Mouse (Mus musculus) adrenal gland, postnatal 25 days (tissue): ENCODE data around the gene Krtap1-3. TPM values are rescaled to one million over a fixed set of nuclear protein-coding genes. Genes with fewer than 3 reads are reported as not detected.
"Not testable (repeated sequence)": the region's sequence is repeated elsewhere in the genome, so short reads cannot be mapped to it uniquely, and the experiment has no call there.

ENCODE experiments used
- DNase-seq: peaks from one replicate; pipeline ENCODE4 v3.0.0; 2021; ENCODE audit warnings: mixed read lengths
- long read RNA-seq: library from polyadenylated mRNA; stranded (forward); transcript quantifications from one replicate; pipeline ENCODE4 v2.0.0, GENCODE M21; 2021
- total RNA-seq: library from RNA; stranded (reverse); gene quantifications from 2 replicates; pipeline ENCODE4 v1.2.3, GENCODE M21; 2021

Gene Krtap1-3
- not detected in 2 replicates for total RNA-seq
- long read RNA-seq: 0 reads

DNA sequence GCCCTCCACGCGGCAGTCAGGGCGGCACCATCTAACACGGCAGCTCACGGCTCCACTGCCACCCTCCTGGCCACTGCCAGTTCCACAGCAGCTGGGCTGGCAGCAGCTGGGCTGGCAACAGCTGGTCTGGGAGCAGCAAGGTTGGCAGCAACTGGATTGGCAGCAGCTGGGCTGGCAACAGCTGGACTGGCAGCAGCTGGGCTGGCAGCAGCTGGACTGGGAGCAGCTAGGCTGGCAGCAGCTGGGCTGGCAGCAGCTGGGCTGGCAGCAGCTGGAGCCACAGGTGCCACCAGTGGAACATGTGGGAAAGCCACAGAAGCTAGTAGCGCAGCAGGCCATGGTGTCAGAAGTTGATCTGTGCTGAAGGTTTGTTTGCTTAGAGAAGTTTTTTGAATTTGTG is at the start of gene Krtap1-3:
Gene Krtap1-3, minus strand, starts transcription at position 359 of the 400 bp plus-strand sequence.
- DNase-seq: no peak

DNA sequence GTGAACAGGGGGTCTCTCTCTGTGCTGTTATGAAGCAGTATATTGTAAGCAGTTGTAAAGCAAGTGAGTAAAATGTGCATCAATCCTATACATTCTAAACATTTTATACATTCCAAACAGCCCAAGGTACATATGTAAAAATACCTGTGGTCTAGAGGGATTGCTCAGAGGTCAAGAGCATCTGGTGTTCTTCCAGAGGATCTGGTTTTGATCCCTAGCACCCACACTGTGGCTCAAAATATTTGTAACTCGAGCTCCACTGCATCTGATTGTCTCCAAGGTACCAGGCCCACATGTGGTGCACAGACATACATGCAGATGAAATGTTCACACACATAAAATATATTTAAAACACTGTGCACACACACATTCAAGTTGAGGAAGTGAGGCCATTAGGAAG is 49.8 kb upstream of the Krtap1-3 start:
- DNase-seq: no peak

DNA sequence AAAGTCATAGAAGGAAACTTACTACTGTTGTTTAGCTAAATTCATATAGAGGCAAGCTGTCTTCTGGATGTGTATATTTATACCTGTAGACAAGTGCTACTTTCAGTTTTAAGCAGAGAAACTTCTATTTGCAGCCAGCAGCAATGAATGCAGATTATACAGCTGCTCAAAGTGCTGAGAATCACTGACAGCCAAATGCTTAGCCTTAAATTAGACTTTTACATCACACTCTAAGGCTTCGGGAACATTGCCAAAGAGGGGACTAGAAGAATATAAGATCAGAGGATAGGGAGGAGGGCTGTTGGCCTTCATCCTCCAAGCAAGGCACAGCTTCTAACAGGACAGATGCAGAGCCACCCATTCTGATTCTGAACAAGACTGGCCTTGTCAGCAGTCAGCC is 45.9 kb upstream of the Krtap1-3 start:
- no peak for DNase-seq

DNA sequence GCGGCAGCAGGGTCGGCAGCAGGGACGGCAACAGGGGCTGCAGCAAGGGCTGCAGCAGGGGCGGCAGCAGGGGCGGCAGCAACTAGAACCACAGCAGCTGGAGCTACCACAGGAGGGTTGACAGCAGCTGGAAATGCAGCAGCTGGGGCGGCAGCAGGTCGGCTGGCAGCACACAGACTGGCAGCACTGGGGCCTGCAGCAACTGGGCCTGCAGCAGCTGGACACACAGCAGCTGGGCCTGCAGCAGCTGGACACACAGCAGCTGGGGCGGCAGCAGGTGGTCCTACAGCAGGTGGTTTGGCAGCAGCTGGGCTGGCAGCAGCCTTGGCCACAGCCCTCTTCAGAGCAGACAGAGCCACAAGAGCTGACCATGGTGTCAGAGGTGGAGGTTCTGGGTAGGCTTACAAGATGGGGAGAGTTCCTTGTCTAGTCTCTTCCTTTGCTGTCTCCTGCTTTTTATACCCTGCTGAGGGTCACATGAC is 43.6 kb upstream of the Krtap1-3 start, which contains the start of gene Krtap4-2:
Gene Krtap4-2, minus strand, starts transcription at position 432 of the 482 bp plus-strand sequence.
- no peak for DNase-seq

DNA sequence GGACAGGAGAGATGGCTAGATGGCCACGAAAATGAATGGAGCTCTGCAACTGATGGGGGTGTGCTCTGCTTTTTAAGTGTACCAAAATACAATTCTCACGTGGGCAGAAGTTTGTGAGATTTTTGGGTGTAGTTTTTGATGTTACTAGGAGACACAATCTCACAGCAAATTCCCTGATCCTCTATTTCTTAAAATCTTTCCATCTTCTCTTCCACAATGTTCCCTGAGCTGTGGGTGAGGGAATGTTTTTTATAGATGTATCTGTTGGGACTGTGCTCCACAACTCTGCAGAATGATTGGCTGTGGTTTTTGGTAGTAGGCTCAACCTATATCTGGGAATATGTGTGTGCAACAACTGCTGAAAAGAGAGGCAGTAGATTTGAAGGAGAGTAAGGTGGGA is 42.2 kb upstream of the Krtap1-3 start:
- DNase-seq: no peak

DNA sequence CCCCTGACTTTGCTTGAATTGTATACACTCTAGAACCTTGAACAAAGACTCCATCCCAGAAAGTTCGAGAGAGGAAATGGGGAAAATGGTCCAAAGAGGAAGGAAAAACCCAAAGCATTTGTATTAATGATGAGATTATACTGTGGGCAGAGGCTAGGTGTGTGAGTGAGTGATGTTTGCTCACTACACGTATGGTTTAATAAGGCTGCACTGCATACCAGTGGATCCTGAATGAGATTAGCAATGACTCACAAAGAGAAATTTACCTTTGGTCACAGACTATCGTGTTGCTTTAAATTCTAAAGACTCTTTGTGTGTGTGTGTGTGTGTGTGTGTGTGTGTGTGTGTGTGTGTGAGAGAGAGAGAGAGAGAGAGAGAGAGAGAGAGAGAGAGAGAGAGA is 39.8 kb upstream of the Krtap1-3 start:
- no peak for DNase-seq

DNA sequence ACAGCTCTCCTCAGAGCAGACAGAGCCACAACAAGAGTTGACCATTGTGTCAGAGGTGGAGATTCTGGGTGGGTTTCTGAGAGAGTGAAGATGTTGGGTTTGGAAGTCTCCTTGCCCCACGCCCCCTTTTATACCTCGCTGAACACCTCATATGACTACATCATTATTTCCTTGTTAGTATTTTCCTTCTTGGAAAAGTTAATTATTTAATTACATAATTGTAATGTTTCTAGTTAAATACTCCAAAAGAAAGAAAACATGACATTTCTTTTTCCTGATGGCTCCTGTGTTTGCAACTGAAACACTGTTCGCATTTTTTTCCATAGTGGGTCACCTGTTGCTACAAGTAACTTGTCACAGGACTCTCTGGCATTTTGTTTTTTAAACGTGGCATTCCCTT is 37.0 kb upstream of the Krtap1-3 start, which contains the start of gene Krtap4-1:
Gene Krtap4-1, minus strand, starts transcription at position 101 of the 400 bp plus-strand sequence.
- DNase-seq: no peak

DNA sequence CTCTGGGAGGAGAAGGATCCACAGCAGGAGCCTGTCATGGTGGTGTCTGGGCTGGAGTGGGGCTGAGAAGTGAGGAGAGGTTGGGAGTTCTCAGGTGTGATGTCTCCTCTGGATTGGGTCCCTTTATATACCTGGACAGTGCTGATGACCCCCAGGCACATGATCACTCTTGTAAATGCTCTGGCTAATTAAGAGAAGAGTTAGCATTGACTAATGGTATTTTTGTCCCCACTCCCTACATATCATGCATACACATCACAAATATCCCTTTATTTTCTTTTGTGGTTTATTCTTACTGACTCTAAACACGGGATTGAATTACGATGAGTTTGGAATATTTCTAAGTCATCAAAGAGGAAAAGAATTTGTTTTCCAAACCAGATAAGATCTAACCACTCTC is 29.2 kb upstream of the Krtap1-3 start, which contains the start of gene Gm11562:
Gene Gm11562, minus strand, starts transcription at position 101 of the 400 bp plus-strand sequence.
- no peak for DNase-seq

DNA sequence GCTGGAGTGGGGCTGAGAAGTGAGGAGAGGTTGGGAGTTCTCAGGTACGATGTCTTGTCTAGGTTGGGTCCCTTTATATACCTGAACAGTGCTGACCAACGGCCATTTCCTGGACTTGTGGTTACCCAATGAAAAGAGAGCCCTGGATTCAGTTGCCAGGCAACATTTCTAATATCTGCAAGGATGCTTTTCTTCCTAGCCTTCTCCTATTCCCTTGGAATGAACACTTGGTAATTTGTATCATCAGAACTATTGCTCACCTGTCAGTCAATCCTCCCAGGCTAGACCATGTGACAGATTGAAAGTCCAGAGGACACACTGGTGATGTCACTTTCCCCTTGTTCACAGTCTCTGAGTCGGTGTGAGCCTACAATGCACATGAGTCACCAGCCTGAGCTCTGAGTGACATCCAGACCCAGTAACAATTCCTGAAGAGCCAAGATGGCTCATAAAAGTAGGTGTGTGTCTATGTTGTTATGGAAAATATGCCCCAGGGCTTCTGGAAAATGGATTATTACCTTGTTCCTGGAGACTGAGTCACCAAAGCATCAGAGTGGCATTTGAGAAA is 23.7 kb upstream of the Krtap1-3 start, which contains the start of gene Krtap2-4:
Gene Krtap2-4, minus strand, starts transcription at position 51 of the 568 bp plus-strand sequence.
- DNase-seq: no peak

DNA sequence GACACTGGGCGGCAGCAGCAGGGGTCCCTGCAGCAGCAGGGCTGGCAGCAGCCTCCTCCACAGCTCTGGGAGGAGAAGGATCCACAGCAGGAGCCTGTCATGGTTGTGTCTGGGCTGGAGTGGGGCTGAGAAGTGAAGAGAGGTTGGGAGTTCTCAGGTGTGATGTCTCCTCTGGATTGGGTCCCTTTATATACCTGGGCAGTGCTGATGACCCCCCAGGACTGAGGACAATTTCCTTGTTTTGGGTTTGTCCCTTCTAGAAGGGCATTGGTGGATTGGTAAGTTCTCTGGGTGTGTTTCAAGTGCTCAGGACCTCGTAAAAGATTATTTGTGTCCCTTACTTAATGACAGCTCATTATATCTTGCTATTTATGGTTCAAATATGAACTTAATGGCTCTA is 18.9 kb upstream of the Krtap1-3 start, which contains the start of gene Gm11937:
Gene Gm11937, minus strand, starts transcription at position 101 of the 400 bp plus-strand sequence.
- not testable (repeated sequence) for DNase-seq

DNA sequence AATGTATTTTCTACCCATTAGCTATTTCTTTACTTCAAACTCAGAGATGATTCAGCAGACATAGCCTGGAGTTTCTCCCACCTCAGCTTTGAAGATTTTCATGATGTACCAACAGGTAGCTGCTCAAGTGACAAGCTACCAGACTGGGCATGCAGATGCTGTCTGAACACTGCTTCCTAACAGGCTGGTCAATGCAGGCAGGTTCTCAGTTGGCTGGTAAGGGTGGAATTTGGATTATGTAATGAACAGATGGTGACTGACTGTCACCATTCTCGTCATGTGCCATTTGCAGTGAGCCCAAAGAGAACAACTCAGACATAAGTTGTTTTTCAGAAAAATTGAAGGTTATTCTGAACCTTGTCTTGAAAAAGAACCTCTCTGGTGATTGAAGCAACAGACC is 18.0 kb upstream of the Krtap1-3 start:
- no peak for DNase-seq

DNA sequence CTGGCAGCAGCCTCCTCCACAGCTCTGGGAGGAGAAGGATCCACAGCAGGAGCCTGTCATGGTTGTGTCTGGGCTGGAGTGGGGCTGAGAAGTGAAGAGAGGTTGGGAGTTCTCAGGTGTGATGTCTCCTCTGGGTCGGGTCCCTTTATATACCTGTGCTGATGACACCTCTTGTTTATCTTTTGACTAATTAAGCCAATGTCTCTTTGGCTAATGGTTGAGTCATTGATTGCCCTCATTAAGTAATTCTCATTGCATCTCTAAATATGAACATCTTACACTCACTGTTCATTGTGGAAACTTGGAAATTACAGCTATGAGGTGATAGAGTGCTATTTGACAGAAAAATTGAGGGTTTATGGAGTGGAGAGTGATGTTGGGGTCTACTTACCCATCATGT is 12.1 kb upstream of the Krtap1-3 start, which contains the start of gene Gm11938:
Gene Gm11938, minus strand, starts transcription at position 101 of the 400 bp plus-strand sequence.
- not testable (repeated sequence) for DNase-seq

DNA sequence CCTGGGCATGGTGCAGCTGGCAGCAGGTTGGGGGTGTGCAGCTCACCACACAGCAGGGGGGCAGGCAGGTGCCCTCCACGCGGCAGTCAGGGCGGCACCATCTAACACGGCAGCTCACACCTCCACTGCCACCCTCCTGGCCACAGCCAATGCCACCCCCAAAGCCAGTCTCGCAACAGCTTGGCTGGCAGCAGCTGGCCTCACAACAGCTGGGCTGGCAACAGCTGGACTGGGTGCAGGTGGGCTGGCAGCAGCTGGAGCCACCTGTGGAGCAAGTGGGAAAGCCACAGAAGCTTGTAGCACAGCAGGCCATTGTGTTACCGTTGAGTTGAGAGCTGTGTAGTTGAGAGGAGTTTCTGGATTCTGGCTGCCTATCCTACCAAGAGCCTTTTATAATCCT is 6.6 kb upstream of the Krtap1-3 start, which contains the start of gene Krtap9-3:
Gene Krtap9-3, minus strand, starts transcription at position 364 of the 400 bp plus-strand sequence.
- not testable (repeated sequence) for DNase-seq

DNA sequence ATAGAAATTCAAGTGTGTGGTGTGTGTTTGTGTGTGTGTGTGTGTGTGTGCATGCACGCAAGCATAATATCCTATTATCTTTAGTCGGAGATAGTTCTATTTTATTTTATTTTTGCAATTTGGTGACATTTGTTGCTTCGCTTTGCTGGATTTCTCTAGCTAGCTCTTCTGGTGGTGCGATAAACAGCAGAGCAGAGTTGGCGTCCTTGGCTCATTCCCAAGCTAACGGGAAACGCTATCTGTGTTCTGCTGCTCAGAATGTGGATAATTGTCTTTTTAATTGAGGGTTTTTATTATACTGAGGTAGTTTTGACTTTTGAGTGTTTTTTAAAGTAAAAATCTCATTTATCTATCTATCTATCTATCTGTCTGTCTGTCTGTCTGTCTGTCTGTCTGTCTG is 6.0 kb downstream of the Krtap1-3 start:
- no peak for DNase-seq

DNA sequence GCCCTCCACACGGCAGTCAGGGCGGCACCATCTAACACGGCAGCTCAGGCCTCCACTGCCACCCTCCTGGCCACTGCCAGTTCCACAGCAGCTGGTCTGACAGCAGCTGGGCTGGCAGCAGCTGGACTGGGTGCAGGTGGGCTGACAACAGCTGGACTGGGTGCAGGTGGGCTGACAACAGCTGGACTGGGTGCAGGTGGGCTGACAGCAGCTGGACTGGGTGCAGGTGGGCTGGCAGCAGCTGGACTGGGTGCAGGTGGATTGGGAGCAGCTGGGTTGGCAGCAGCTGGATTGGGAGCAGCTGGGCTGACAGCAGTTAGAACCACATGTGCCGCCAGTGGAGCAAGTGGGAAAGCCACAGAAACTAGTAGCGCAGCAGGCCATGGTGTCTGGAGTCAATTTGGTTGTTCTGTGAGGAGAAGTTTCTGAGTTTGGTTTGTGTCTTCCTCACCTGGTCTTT is 7.9 kb downstream of the Krtap1-3 start, which contains the start of gene Krtap1-4:
Gene Krtap1-4, minus strand, starts transcription at position 410 of the 460 bp plus-strand sequence.
- no peak for DNase-seq

DNA sequence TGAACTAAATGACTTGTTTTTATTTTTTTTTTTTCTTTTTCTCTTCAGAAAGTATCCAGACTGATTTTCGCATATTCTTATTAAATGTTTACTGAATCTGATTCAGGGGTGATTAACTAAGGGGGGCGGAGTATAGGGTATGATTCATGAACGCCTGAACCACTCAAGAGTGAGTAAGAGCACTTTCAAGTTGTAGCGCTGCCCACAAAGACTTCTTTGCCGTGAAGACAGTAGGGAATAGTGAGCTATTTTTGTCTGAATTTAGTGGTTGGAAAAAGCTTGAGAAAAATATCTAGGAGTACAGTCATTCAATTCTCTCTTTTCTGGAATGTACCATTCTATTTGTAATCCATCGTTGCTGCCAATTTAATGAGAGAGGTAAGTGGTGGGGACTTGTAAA is 9.6 kb downstream of the Krtap1-3 start:
- DNase-seq: no peak

DNA sequence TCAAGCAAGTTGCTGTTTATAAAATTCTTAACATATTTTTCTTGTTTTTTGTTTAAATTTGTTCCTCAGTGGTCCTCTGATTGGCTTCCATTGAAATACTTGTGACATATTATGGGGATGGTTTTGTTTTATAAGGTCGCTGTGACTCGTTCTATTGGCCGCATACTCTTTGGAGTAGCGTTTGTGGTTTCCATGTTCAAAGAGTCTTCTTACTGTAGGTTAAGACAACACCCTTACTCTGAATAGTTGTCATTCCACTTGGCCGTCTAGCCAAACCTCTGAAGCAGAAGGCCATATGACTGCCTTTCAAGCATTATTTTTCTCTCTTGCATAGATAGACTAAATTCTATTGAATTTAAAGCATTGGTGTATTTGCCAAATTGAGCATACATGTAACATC is 10.1 kb downstream of the Krtap1-3 start:
- no peak for DNase-seq

DNA sequence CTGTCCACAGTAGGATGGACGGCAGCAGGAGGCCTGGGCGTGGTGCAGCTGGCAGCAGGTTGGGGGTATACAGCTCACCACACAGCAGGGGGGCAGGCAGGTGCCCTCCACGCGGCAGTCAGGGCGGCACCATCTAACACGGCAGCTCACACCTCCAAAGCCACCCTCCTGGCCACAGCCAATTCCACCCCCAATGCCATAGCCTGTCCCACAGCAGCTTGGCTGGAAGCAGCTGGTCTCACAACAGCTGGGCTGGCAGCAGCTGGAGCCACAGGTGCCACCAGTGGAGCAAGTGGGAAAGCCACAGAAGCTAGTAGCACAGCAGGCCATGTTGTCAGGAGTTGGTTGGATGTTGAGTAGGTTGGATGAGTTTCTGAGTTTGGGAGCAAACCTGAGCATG is 10.5 kb downstream of the Krtap1-3 start, which contains the start of gene Krtap1-5:
Gene Krtap1-5, minus strand, starts transcription at position 381 of the 400 bp plus-strand sequence.
- no peak for DNase-seq

DNA sequence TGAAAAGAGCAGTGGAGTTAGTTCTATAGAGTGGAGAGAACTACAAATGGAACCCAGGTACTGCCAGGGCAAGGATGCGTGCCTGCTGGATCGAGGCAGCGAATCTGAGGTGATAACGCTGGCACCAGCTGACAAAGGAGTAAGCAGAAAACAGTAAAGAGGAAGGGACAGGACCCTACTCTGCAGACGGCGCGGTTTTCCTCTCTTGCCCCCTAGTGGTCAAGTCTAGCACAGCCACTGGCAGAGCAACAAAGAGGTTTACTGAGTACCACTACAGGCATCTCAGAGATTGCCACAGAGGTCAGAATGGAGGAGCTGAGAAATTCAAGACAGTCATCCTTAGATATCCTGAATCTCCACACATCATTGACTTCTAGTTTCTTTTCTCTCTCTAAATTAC is 17.0 kb downstream of the Krtap1-3 start:
- peak; percentile 72 for DNase-seq

DNA sequence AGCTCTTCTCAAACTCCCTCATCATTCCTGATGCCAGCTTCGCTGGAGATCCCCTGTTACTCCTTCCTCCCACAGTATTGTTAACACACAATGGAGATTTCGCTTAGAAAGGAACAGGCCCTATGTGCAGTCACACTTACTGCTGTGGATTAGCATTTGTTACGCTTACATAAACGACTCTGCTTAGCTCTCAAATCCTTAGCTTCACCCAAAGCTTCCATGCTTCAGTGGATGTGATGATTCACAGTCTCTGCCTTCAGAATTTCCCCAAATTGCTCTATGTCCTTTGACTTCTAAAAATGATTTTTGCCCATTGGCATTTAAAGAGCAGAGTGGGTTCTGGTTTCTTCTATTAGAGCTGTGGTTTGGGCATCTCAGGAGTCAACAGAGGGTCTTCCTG is 18.0 kb downstream of the Krtap1-3 start:
- no peak for DNase-seq

DNA sequence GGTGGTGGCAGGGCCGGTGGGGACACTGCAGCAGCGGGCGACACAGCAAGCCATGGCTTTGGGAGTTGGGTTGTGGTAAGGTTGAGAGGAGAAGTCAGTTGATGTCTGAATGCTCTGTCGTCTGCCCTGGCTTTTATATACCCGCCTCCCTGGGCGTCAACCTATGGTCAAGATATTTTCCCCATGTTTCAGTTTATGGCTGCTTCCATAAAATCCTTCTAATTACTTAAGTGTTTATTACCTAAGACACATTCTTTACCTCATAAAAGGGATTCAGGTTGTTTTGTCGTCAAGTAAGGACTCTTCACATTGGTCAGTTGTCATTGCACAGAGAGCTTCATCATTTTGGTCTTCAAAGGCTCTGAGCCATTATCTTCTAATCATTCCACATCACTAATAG is 24.6 kb downstream of the Krtap1-3 start, which contains the start of gene Krtap3-1:
Gene Krtap3-1, minus strand, starts transcription at position 101 of the 400 bp plus-strand sequence.
- no peak for DNase-seq

DNA sequence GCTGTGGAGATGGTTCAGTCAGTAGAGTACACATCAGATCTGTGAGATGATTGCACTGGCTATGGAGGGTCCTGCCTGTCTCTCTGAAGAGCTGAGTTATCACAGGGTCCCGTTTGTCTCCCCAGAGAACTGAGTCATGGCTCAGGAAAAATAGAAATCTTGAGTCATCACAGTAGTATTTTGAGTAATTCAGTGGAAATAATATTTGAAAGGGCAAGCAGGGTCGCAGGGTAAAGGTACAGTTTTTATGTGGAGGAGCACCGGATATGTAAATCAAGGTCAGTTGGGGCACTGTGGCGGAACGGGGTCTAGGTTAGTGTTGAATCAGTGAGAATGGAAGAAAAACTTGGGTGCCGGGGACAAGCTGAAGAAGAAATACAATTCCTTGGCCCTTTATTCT is 28.6 kb downstream of the Krtap1-3 start:
- DNase-seq: no peak

DNA sequence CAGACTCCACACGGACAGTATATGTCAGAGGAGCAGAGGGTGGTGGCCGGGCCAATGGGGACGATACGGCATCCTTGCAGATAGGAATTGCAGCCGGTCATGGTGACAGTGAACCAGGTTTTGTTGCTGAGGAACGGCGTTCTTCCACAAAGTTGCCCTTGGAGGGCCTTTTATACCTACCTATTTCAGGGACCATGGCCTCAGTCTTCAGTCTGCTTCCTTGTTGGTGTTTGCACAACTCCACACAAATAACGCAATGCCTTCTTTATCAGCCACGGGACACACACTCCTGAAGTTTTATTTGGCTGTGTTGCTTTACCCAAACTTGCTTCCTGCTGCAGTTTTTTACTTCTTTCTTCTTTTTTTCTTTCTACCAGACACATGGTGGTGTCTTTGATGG is 31.8 kb downstream of the Krtap1-3 start, which contains the start of gene Gm11939:
Gene Gm11939, minus strand, starts transcription at position 101 of the 400 bp plus-strand sequence.
- DNase-seq: no peak
